Mouse (Mus musculus) hindbrain, embryonic 14.5 days (tissue): ENCODE data around the gene Myo15b. TPM values are rescaled to one million over a fixed set of nuclear protein-coding genes. Genes with fewer than 3 reads are reported as not detected.

Experiments used
- ATAC-seq: fragments of 200-750 bp; cut with Nextera tagmentation; 2 replicates; pipeline ENCODE4 v1.8.0; 2017; ENCODE audit warnings: moderate number of reproducible peaks, mild to moderate bottlenecking, moderate TSS enrichment, moderate library complexity; ENCODE audit not compliant: low FRiP score
- DNase-seq: peaks from one replicate; pipeline ENCODE4 v3.0.0-alpha.2; 2015; ENCODE audit warnings: low spot score
- H3K27ac ChIP-seq: fragments of 300-500 bp; sonication (generic); 2 replicates; pipeline ENCODE4 v1.5.1; 2014; ENCODE audit warnings: mild to moderate bottlenecking, moderate library complexity
- H3K27me3 ChIP-seq: fragments of 300-500 bp; sonication (generic); 2 replicates; pipeline ENCODE4 v1.6.1; 2014; ENCODE audit warnings: mild to moderate bottlenecking, low read length, mixed read lengths; ENCODE audit not compliant: control insufficient read depth, insufficient read depth
- H3K36me3 ChIP-seq: fragments of 300-500 bp; sonication (generic); replicated peaks from 2 replicates; pipeline ENCODE4 v1.6.1; 2014; ENCODE audit not compliant: control insufficient read depth, insufficient read depth
- H3K4me1 ChIP-seq: fragments of 300-500 bp; sonication (generic); replicated peaks from 2 replicates; pipeline ENCODE4 v1.6.1; 2014; ENCODE audit warnings: antibody characterized with exemption, low read length, mixed read lengths; ENCODE audit not compliant: control insufficient read depth, insufficient read depth
- H3K4me2 ChIP-seq: fragments of 300-500 bp; sonication (generic); replicated peaks from 2 replicates; pipeline ENCODE4 v1.6.1; 2014; ENCODE audit warnings: mild to moderate bottlenecking, moderate library complexity
- H3K4me3 ChIP-seq: fragments of 300-500 bp; sonication (generic); replicated peaks from 2 replicates; pipeline ENCODE4 v1.5.1; 2014; ENCODE audit warnings: mild to moderate bottlenecking, low read length
- H3K9ac ChIP-seq: fragments of 300-500 bp; sonication (generic); 2 replicates; pipeline ENCODE4 v1.6.1; 2014
- H3K9me3 ChIP-seq: fragments of 300-500 bp; sonication (generic); 2 replicates; pipeline ENCODE4 v1.6.1; 2016; ENCODE audit warnings: low read length; ENCODE audit not compliant: control insufficient read depth
- WGBS: fragments of 180-500 bp; shearing (Covaris S2); extraction: QIAGEN DNeasy Blood & Tissue Kit; methylation state at CpG from one replicate; pipeline ENCODE4 v1.1.7; 2014; 5-methylcytosine and 5-hydroxymethylcytosine counted together
- polyA plus RNA-seq: library from polyadenylated mRNA; unstranded; fragments of >200 nt; fragmentation: Nextera tagmentation; extraction: Ambion mirVana; gene quantifications from 2 replicates; pipeline ENCODE4 v1.2.1, GENCODE M21; 2014

The Myo15b gene
- polyA plus RNA-seq, 1 experiment from 2014 or later = not detected

- Histone ChIP-seq H3K9me3 (no peaks in the 10 kb centered on the region), H3K27ac (no peak overlapping the region), H3K4me1 (no peaks in the 10 kb centered on the region), H3K4me2 (no peak overlapping the region), H3K4me3 (no peak overlapping the region), H3K9ac (no peak overlapping the region), H3K36me3 (no peaks in the 10 kb centered on the region), H3K27me3 (no peaks in the 10 kb centered on the region)
- 55% methylated on average over 4 of the region's 4 CpGs for whole genome bisulfite sequencing
- DNase-seq = no peak
- no peak for ATAC-seq
These were observed 19.3 kb upstream of the Myo15b start for GRCm38 (mm10) chr11:115838895-115839311.

GRCm38 (mm10) chr11:115839732-115840131 is 18.5 kb upstream of the Myo15b start:
- H3K36me3 ChIP-seq = no peaks in the 10 kb centered on the region
- H3K9me3 ChIP-seq = no peaks in the 10 kb centered on the region
- no peak overlapping the region for H3K4me2 ChIP-seq
- no peak overlapping the region for H3K4me3 ChIP-seq
- no peak for DNase-seq
- no peak overlapping the region for H3K9ac ChIP-seq
- no peak overlapping the region for H3K27ac ChIP-seq
- no peaks in the 10 kb centered on the region for H3K4me1 ChIP-seq
- ATAC-seq = no peak
- WGBS = 71% methylated on average over 3 of the region's 3 CpGs
- no peaks in the 10 kb centered on the region for H3K27me3 ChIP-seq

GRCm38 (mm10) chr11:115841044-115841443 is 17.2 kb upstream of the Myo15b start:
- DNase-seq (no peak), ATAC-seq (no peak)
- Histone ChIP-seq H3K4me2 (no peak overlapping the region), H3K27me3 (no peaks in the 10 kb centered on the region), H3K36me3 (no peaks in the 10 kb centered on the region), H3K9me3 (no peaks in the 10 kb centered on the region), H3K9ac (no peak overlapping the region), H3K4me3 (no peak overlapping the region), H3K27ac (no peak overlapping the region), H3K4me1 (no peaks in the 10 kb centered on the region)
- WGBS = 82% methylated on average over 6 of the region's 6 CpGs

- ATAC-seq (no peak), DNase-seq (no peak)
- no peaks in the 10 kb centered on the region for H3K36me3 ChIP-seq
- no peak overlapping the region for H3K9ac ChIP-seq
- H3K4me2 ChIP-seq = no peak overlapping the region
- no peaks in the 10 kb centered on the region for H3K9me3 ChIP-seq
- peak overlapping the region; percentile 43; the same call in 1 of the 2 replicates for H3K27ac ChIP-seq
- H3K27me3 ChIP-seq = no peaks in the 10 kb centered on the region
- no peak overlapping the region for H3K4me3 ChIP-seq
- 29% methylated on average over 6 of the region's 6 CpGs for WGBS
- no peaks in the 10 kb centered on the region for H3K4me1 ChIP-seq
These were observed 16.1 kb upstream of the Myo15b start for GRCm38 (mm10) chr11:115841961-115842550.

GRCm38 (mm10) chr11:115843141-115843890 is 14.9 kb upstream of the Myo15b start:
- Histone ChIP-seq H3K27me3 (no peaks in the 10 kb centered on the region), H3K9me3 (no peaks in the 10 kb centered on the region), H3K36me3 (no peaks in the 10 kb centered on the region), H3K4me1 (no peaks in the 10 kb centered on the region), H3K27ac (no peak overlapping the region), H3K4me2 (no peak overlapping the region), H3K9ac (no peak overlapping the region), H3K4me3 (no peak overlapping the region)
- no peak for DNase-seq
- WGBS = 91% methylated on average over 10 of the region's 14 CpGs
- no peak for ATAC-seq

- Histone ChIP-seq H3K4me2 (no peak overlapping the region), H3K27ac (no peak overlapping the region), H3K4me1 (no peaks in the 10 kb centered on the region), H3K9ac (no peak overlapping the region), H3K27me3 (no peaks in the 10 kb centered on the region), H3K36me3 (no peaks in the 10 kb centered on the region), H3K9me3 (no peaks in the 10 kb centered on the region), H3K4me3 (no peak overlapping the region)
- ATAC-seq (no peak), DNase-seq (no peak)
- WGBS = 95% methylated on average over 5 of the region's 5 CpGs
These were observed 14.3 kb upstream of the Myo15b start for GRCm38 (mm10) chr11:115843891-115844239.

- no peak for ATAC-seq
- H3K4me1 ChIP-seq = no peaks in the 10 kb centered on the region
- no peaks in the 10 kb centered on the region for H3K36me3 ChIP-seq
- H3K9ac ChIP-seq = no peak overlapping the region
- no peak overlapping the region for H3K4me3 ChIP-seq
- H3K27me3 ChIP-seq = no peaks in the 10 kb centered on the region
- H3K4me2 ChIP-seq = no peak overlapping the region
- H3K27ac ChIP-seq = no peak overlapping the region
- no peaks in the 10 kb centered on the region for H3K9me3 ChIP-seq
- no peak for DNase-seq
- 76% methylated on average over 8 of the region's 8 CpGs for WGBS
These were observed 14.0 kb upstream of the Myo15b start for GRCm38 (mm10) chr11:115844240-115844639.

GRCm38 (mm10) chr11:115845819-115846218 is 12.4 kb upstream of the Myo15b start:
- Histone ChIP-seq H3K9ac (no peak overlapping the region), H3K4me2 (no peak overlapping the region), H3K9me3 (no peaks in the 10 kb centered on the region), H3K27me3 (no peaks in the 10 kb centered on the region), H3K36me3 (no peaks in the 10 kb centered on the region), H3K4me3 (no peak overlapping the region), H3K27ac (no peak overlapping the region), H3K4me1 (no peaks in the 10 kb centered on the region)
- 95% methylated on average over 2 of the region's 2 CpGs for WGBS
- no peak for ATAC-seq
- no peak for DNase-seq

- Histone ChIP-seq H3K4me2 (no peak overlapping the region), H3K27me3 (peaks cover 28% of the 10 kb centered on the region), H3K36me3 (no peaks in the 10 kb centered on the region), H3K4me3 (no peak overlapping the region), H3K27ac (no peak overlapping the region), H3K4me1 (0 out of 2 replicates have a peak, but pooled peaks cover 9% of the 10 kb centered on the region), H3K9me3 (no peaks in the 10 kb centered on the region), H3K9ac (no peak overlapping the region)
- ATAC-seq = no peak
- 83% methylated on average over 6 of the region's 6 CpGs for WGBS
- DNase-seq = no peak
These were observed 3.5 kb upstream of the Myo15b start for GRCm38 (mm10) chr11:115854674-115855073.
